In the genomic region with DNA sequence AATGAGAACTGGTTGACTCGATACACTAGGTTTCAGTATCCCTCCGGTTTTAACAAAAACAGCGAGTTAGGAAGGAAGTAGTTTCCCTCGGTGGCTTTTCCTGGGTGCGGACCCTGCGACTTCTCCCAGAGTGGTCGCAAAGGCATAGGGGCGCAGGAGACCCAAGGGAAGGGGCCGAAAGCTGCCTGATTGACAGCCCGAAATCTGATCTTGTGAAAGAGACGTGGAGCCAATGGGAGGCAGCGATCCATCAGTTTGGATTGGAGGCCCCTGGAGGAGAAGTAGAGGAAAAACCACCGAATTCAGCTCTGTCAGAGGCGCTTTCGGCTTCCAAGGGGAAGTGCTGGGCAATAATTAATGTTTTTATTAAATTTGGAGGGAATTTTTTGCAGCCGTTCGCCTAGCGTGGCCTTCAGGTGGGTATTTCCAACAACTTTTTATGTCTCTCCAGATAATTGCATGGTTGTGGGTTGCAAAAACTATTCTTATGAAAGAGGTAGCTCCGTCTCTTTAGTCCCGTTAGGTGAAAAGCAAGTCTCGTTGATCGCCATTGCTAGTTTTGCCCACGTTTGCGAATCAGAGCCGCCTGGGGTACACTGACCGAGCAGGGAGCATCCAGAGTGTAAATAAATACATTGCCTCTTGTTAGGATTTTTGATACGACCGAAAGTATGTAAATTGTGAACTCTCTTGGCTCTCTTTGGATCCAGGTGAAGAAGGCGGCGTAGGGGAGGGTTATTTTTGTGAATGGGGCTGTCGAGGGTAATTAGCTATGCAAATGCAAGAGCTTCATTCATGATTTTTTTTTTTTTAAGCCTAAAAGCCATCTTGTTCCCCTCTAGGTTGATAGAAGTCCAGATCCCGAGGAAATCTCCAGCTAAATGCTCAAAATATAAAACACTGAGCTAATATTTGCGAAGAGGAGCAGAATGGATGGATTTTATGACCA, we compare ENCODE assay signal across 8 mouse cellular contexts. TPM values are rescaled to one million over a fixed set of nuclear protein-coding genes. Genes with fewer than 3 reads are reported as not detected.
DNase-seq lines count a peak whose midpoint lies in the region; ATAC-seq and TF ChIP-seq lines count a peak whose summit lies in the region.

No protein-coding gene starts in this region.

- no peak for TF ChIP-seq POLR2A in ES-Bruce4 (IDR thresholded peaks at IDR 0.05; ENCODE audit: insufficient read depth, low read length)
- no peak for TF ChIP-seq POLR2A in thymus, adult 2 months (IDR thresholded peaks at IDR 0.05; ENCODE audit: control insufficient read depth, extremely low read depth, insufficient read depth, low read length, poor library complexity)

- TF ChIP-seq CTCF in ES-Bruce4 (IDR thresholded peaks at IDR 0.05; ENCODE audit: low read depth, low read length), result no peak
- TF ChIP-seq CTCF in heart, postnatal 0 days (IDR thresholded peaks at IDR 0.05; ENCODE audit: low read depth), result peak; percentile 34
- peak; percentile 26 for TF ChIP-seq CTCF in liver, postnatal 0 days (IDR thresholded peaks at IDR 0.05; ENCODE audit: low read depth)
- no peak for TF ChIP-seq CTCF in thymus, adult 2 months (IDR thresholded peaks at IDR 0.05; ENCODE audit: borderline replicate concordance, control insufficient read depth, extremely low read depth, insufficient read depth, low read length, poor library complexity)

- no peaks in the 10 kb centered on the region for H3K9me3 ChIP-seq in ES-Bruce4 (replicated peaks; ENCODE audit: control insufficient read depth, insufficient read depth, low read length, poor library complexity, severe bottlenecking)
- no peaks in the 10 kb centered on the region for H3K9me3 ChIP-seq in forebrain, embryonic 14.5 days (replicated peaks; ENCODE audit: control insufficient read depth, low read length)
- no peaks in the 10 kb centered on the region for H3K9me3 ChIP-seq in heart, postnatal 0 days (replicated peaks; ENCODE audit: control insufficient read depth, low read length)
- no peaks in the 10 kb centered on the region for H3K9me3 ChIP-seq in liver, postnatal 0 days (ENCODE audit: low read length)
- no peaks in the 10 kb centered on the region for H3K9me3 ChIP-seq in neural tube, embryonic 12.5 days

- no peaks in the 10 kb centered on the region for H3K4me1 ChIP-seq in ES-Bruce4 (ENCODE audit: control insufficient read depth, insufficient read depth, low read length)
- H3K4me1 ChIP-seq in brown adipose tissue, adult 24 weeks (ENCODE audit: control insufficient read depth, insufficient read depth, insufficient read length, low read length), result 0 out of 2 replicates have a peak, but pooled peaks cover 2% of the 10 kb centered on the region
- H3K4me1 ChIP-seq in forebrain, embryonic 14.5 days (ENCODE audit: control insufficient read depth, insufficient read depth, low read length), result 0 out of 2 replicates have a peak, but pooled peaks cover 8% of the 10 kb centered on the region
- H3K4me1 ChIP-seq in heart, postnatal 0 days (ENCODE audit: control insufficient read depth, insufficient read depth), result peaks cover 6% of the 10 kb centered on the region; the same call in 1 of the 2 replicates
- peaks cover 3% of the 10 kb centered on the region; the same call in 1 of the 2 replicates for H3K4me1 ChIP-seq in liver, postnatal 0 days (ENCODE audit: insufficient read depth)
- no peaks in the 10 kb centered on the region; the same call in 1 of the 2 replicates for H3K4me1 ChIP-seq in neural tube, embryonic 12.5 days
- H3K4me1 ChIP-seq in thymus, adult 2 months (replicated peaks; ENCODE audit: control insufficient read depth, insufficient read depth, low read length), result peaks cover 5% of the 10 kb centered on the region; the same call in 1 of the 2 replicates

- peak; percentile 91 for DNase-seq in forebrain, embryonic 14.5 days (ENCODE audit: low spot score)
- peak; percentile 89 for DNase-seq in heart, postnatal 0 days (ENCODE audit: low spot score)
- DNase-seq in kidney, postnatal 25 days, result peak; percentile 60 to 73
- DNase-seq in liver, postnatal 0 days, result peak; percentile 39
- DNase-seq in thymus, adult 2 months, result peak; percentile 32

- H3K27ac ChIP-seq in ES-Bruce4 (ENCODE audit: insufficient read depth, low read length), result peak overlapping the region; percentile 80
- H3K27ac ChIP-seq in brown adipose tissue, adult 24 weeks (replicated peaks; ENCODE audit: low read depth, low read length), result peak overlapping the region; percentile 60
- H3K27ac ChIP-seq in forebrain, embryonic 14.5 days (ENCODE audit: low read depth, low read length), result peak overlapping the region; percentile 77; the same call in 1 of the 2 replicates
- peak overlapping the region; percentile 94 for H3K27ac ChIP-seq in heart, postnatal 0 days (ENCODE audit: low read depth)
- peak overlapping the region; percentile 76 for H3K27ac ChIP-seq in liver, postnatal 0 days (ENCODE audit: low read depth)
- H3K27ac ChIP-seq in neural tube, embryonic 12.5 days, result no peak overlapping the region
- H3K27ac ChIP-seq in thymus, adult 2 months (ENCODE audit: control insufficient read depth, insufficient read depth, low read length), result peak overlapping the region; percentile 24; the same call in 1 of the 2 replicates

- H3K9ac ChIP-seq in ES-Bruce4 (ENCODE audit: low read depth, poor library complexity, severe bottlenecking), result peak overlapping the region; percentile 63
- H3K9ac ChIP-seq in forebrain, embryonic 14.5 days (ENCODE audit: low read length), result peak overlapping the region; percentile 59
- H3K9ac ChIP-seq in heart, postnatal 0 days (replicated peaks; ENCODE audit: low read depth, low read length), result peak overlapping the region; percentile 63
- H3K9ac ChIP-seq in liver, postnatal 0 days (replicated peaks), result peak overlapping the region; percentile 27
- peak overlapping the region; percentile 63 for H3K9ac ChIP-seq in neural tube, embryonic 12.5 days

- H3K4me3 ChIP-seq in ES-Bruce4 (ENCODE audit: low read depth, low read length), result peak overlapping the region; percentile 96
- H3K4me3 ChIP-seq in brown adipose tissue, adult 24 weeks (ENCODE audit: insufficient read depth, low read depth, low read length), result peak overlapping the region; percentile 89
- peak overlapping the region; percentile 49 for H3K4me3 ChIP-seq in forebrain, embryonic 14.5 days (ENCODE audit: low read depth, low read length)
- peak overlapping the region; percentile 84 for H3K4me3 ChIP-seq in heart, postnatal 0 days (ENCODE audit: low read depth, low read length)
- peak overlapping the region; percentile 51 for H3K4me3 ChIP-seq in liver, postnatal 0 days (ENCODE audit: low read depth, low read length)
- H3K4me3 ChIP-seq in neural tube, embryonic 12.5 days, result peak overlapping the region; percentile 48
- peak overlapping the region; percentile 68 for H3K4me3 ChIP-seq in thymus, adult 2 months (ENCODE audit: control insufficient read depth, insufficient read depth, low read length)

- peak; percentile 56 for ATAC-seq in forebrain, embryonic 14.5 days
- peak; percentile 39 for ATAC-seq in heart, postnatal 0 days (ENCODE audit: insufficient read depth, low read depth)
- peak; percentile 26; the same call in 1 of the 2 replicates for ATAC-seq in liver, postnatal 0 days
- peak; percentile 49 for ATAC-seq in neural tube, embryonic 12.5 days (ENCODE audit: low FRiP score, low read depth)

- under 1% methylated on average over 33 of the region's 33 CpGs for WGBS in forebrain, embryonic 14.5 days
- under 1% methylated on average over 33 of the region's 33 CpGs for WGBS in heart, postnatal 0 days
- WGBS in liver, postnatal 0 days (ENCODE audit: insufficient replicate concordance), result under 1% methylated on average over 33 of the region's 33 CpGs
- WGBS in neural tube, embryonic 12.5 days, result under 1% methylated on average over 33 of the region's 33 CpGs
- 1% methylated on average over 33 of the region's 33 CpGs for WGBS in thymus, adult 2 months

- H3K4me2 ChIP-seq in forebrain, embryonic 14.5 days (ENCODE audit: low read length), result peak overlapping the region; percentile 87
- peak overlapping the region; percentile 96 for H3K4me2 ChIP-seq in heart, postnatal 0 days (ENCODE audit: low read depth, low read length)
- H3K4me2 ChIP-seq in liver, postnatal 0 days (ENCODE audit: low read depth, low read length), result peak overlapping the region; percentile 83
- H3K4me2 ChIP-seq in neural tube, embryonic 12.5 days (replicated peaks), result peak overlapping the region; percentile 97

- no peaks in the 10 kb centered on the region for H3K27me3 ChIP-seq in ES-Bruce4 (ENCODE audit: control insufficient read depth, insufficient read depth, low read length, poor library complexity, severe bottlenecking)
- H3K27me3 ChIP-seq in forebrain, embryonic 14.5 days (replicated peaks; ENCODE audit: control insufficient read depth, insufficient read depth, low read length), result no peaks in the 10 kb centered on the region
- no peaks in the 10 kb centered on the region for H3K27me3 ChIP-seq in heart, postnatal 0 days (ENCODE audit: control insufficient read depth, insufficient read depth, low read length)
- H3K27me3 ChIP-seq in liver, postnatal 0 days (ENCODE audit: insufficient read depth, low read length), result no peaks in the 10 kb centered on the region
- H3K27me3 ChIP-seq in neural tube, embryonic 12.5 days (replicated peaks), result no peaks in the 10 kb centered on the region
- no peaks in the 10 kb centered on the region for H3K27me3 ChIP-seq in thymus, adult 2 months (ENCODE audit: control insufficient read depth, insufficient read depth, low read length)

- TF ChIP-seq EP300 in ES-Bruce4 (IDR thresholded peaks at IDR 0.05; ENCODE audit: insufficient read depth, low read depth, low read length), result no peak
- TF ChIP-seq EP300 in heart, postnatal 0 days (IDR thresholded peaks at IDR 0.05; ENCODE audit: low read depth), result no peak
- TF ChIP-seq EP300 in liver, postnatal 0 days (IDR thresholded peaks at IDR 0.05; ENCODE audit: low read depth), result no peak

- no peaks in the 10 kb centered on the region for H3K36me3 ChIP-seq in ES-Bruce4 (ENCODE audit: control insufficient read depth, insufficient read depth, low read length, poor library complexity, severe bottlenecking)
- no peaks in the 10 kb centered on the region for H3K36me3 ChIP-seq in forebrain, embryonic 14.5 days (ENCODE audit: control insufficient read depth, insufficient read depth, low read length)
- H3K36me3 ChIP-seq in heart, postnatal 0 days (replicated peaks; ENCODE audit: control insufficient read depth, insufficient read depth, low read length), result no peaks in the 10 kb centered on the region
- no peaks in the 10 kb centered on the region for H3K36me3 ChIP-seq in liver, postnatal 0 days (replicated peaks; ENCODE audit: insufficient read depth, low read length)
- no peaks in the 10 kb centered on the region for H3K36me3 ChIP-seq in neural tube, embryonic 12.5 days
- no peaks in the 10 kb centered on the region for H3K36me3 ChIP-seq in thymus, adult 2 months (ENCODE audit: control insufficient read depth, insufficient read depth, low read length)

RNA-seq across cellular contexts. Expression of a gene that starts 1.1 kb away (rescaled TPM):
- polyA plus RNA-seq in ES-Bruce4 (2011; ENCODE audit: insufficient read depth, insufficient read length, low read depth, missing spikeins), result 9.8 and 10.5 TPM in 2 replicates
- 1.0 and 2.0 TPM in 2 replicates for polyA plus RNA-seq in brown adipose tissue, adult 24 weeks (2012; ENCODE audit: insufficient read depth, insufficient read length, missing spikeins)
- polyA plus RNA-seq in forebrain, embryonic 14.5 days (2014; fragmentation: Nextera tagmentation; extraction: Ambion mirVana), result 28.1 and 37.0 TPM in 2 replicates
- 18.2 and 31.9 TPM in 2 replicates for total RNA-seq in heart, postnatal 0 days (2014; rRNA removed; ENCODE audit: low replicate concordance)
- polyA plus RNA-seq in heart, postnatal 0 days (2015; fragmentation: Nextera tagmentation; extraction: Ambion mirVana), result 24.8 TPM in 2 replicates
- 0.92 and 1.1 TPM in 2 replicates for polyA plus RNA-seq in liver, postnatal 0 days (2015; fragmentation: Nextera tagmentation; extraction: Ambion mirVana)
- polyA plus RNA-seq in neural tube, embryonic 12.5 days (2016; fragmentation: Nextera tagmentation; extraction: Ambion mirVana), result 18.0 and 21.0 TPM in 2 replicates
- 1.1 and 2.0 TPM in 2 replicates for polyA plus RNA-seq in thymus, adult 2 months (2012; rRNA removed)

Comparison
In these comparisons a context has a peak if more than half of its experiments do, and no peak if none do; other contexts are left out.
1. CTCF ChIP-seq: peak in heart, postnatal 0 days (single experiment) and liver, postnatal 0 days (single experiment); none in ES-Bruce4 (single experiment) and thymus, adult 2 months (single experiment).
2. DNase-seq: peak in every context shown above with its lines; median percentile 91 in forebrain, embryonic 14.5 days; 89 in heart, postnatal 0 days; 66 in kidney, postnatal 25 days; 39 in liver, postnatal 0 days; 32 in thymus, adult 2 months.
3. Peak in every context shown above with its lines, with median percentiles within 50 percentile points of each other: H3K4me3 ChIP-seq, H3K9ac ChIP-seq, ATAC-seq and H3K4me2 ChIP-seq.